Mouse (Mus musculus): ENCODE measurements around the gene Tia1. TPM values are rescaled to one million over a fixed set of nuclear protein-coding genes. Genes with fewer than 3 reads are reported as not detected.
"Not testable (repeated sequence)": the region's sequence is repeated elsewhere in the genome, so short reads cannot be mapped to it uniquely, and the experiment has no call there.

The Tia1 gene
- 10 to 100 TPM; 38.5 to 39.9 TPM for total RNA-seq (2021)
- long read RNA-seq, experiment 1, full-length matches to known transcripts: 27 of 36 reads
- long read RNA-seq, experiment 1, partial matches to known transcripts: 2 of 36 reads
- long read RNA-seq, experiment 1, other reads (novel, unspliced or antisense): 7 of 36 reads
- long read RNA-seq, experiment 2, full-length matches to known transcripts: 27 of 34 reads
- long read RNA-seq, experiment 2, partial matches to known transcripts: 1 of 34 reads
- long read RNA-seq, experiment 2, other reads (novel, unspliced or antisense): 6 of 34 reads

GRCm38 (mm10) chr6:86404100-86404861, at the start of gene Tia1:
Tia1 (plus strand) TSS chr6:86404219.
- DNase-seq: peak; percentile 97 to 98
- intact Hi-C loops (cut with DNase I): loop anchor here (5.0 kb wide), 1 partner anchor 277 kb away; no protein-coding TSS in a partner anchor

- DNase-seq: no peak
- intact Hi-C loops (cut with DNase I): no loop called here
Measured at GRCm38 (mm10) chr6:86354948-86355347, 49.1 kb upstream of the Tia1 start.

- intact Hi-C loops (cut with DNase I): no loop called here
- no peak for DNase-seq
Measured at GRCm38 (mm10) chr6:86356956-86357355, 47.1 kb upstream of the Tia1 start.

GRCm38 (mm10) chr6:86360691-86361090, 43.3 kb upstream of the Tia1 start:
- intact Hi-C loops (cut with DNase I): loop anchor here (5.0 kb wide), 3 partner anchors 163 to 338 kb away; partner anchors contain the start of gene Tgfa
- no peak for DNase-seq

- DNase-seq: no peak
- intact Hi-C loops (cut with DNase I): loop anchor here (5.0 kb wide), 3 partner anchors 164 to 339 kb away; partner anchors contain the start of gene Tgfa
Measured at GRCm38 (mm10) chr6:86361373-86361772, 42.6 kb upstream of the Tia1 start.

- DNase-seq: peak; percentile 74 to 86
- intact Hi-C loops (cut with DNase I): loop anchor here (1.0 to 5.0 kb wide), 5 partner anchors 32 to 342 kb away; partner anchors contain the start of genes Pcyox1 and Tgfa
Measured at GRCm38 (mm10) chr6:86364442-86365141, 39.4 kb upstream of the Tia1 start.

GRCm38 (mm10) chr6:86365371-86366124, 38.5 kb upstream of the Tia1 start, which contains the start of gene Fam136a:
Fam136a (plus strand) TSS chr6:86365646.
- intact Hi-C loops (cut with DNase I): loop anchor here (2.0 kb wide), 1 partner anchor 31 kb away; the partner anchor contains the start of gene Pcyox1
- DNase-seq: peak; percentile 96 to 97

GRCm38 (mm10) chr6:86366125-86366852, 37.7 kb upstream of the Tia1 start:
- peak; percentile 52 to 69 for DNase-seq
- intact Hi-C loops (cut with DNase I): no loop called here

- intact Hi-C loops (cut with DNase I): no loop called here
- no peak for DNase-seq
Measured at GRCm38 (mm10) chr6:86366853-86367249, 37.2 kb upstream of the Tia1 start.

- DNase-seq: no peak
- intact Hi-C loops (cut with DNase I): no loop called here
Measured at GRCm38 (mm10) chr6:86368479-86368878, 35.5 kb upstream of the Tia1 start.

- no peak for DNase-seq
- intact Hi-C loops (cut with DNase I): no loop called here
Measured at GRCm38 (mm10) chr6:86370093-86370713, 33.8 kb upstream of the Tia1 start.

- no peak for DNase-seq
- intact Hi-C loops (cut with DNase I): no loop called here
Measured at GRCm38 (mm10) chr6:86370764-86371339, 33.2 kb upstream of the Tia1 start, which contains the start of gene Snrpg. Snrpg (plus strand) TSS chr6:86371304.

GRCm38 (mm10) chr6:86371340-86371911, 32.6 kb upstream of the Tia1 start:
- DNase-seq: peak; percentile 94 to 97
- intact Hi-C loops (cut with DNase I): no loop called here

GRCm38 (mm10) chr6:86371950-86372516, 32.0 kb upstream of the Tia1 start:
- DNase-seq: no peak
- intact Hi-C loops (cut with DNase I): no loop called here

GRCm38 (mm10) chr6:86373556-86373955, 30.5 kb upstream of the Tia1 start:
- DNase-seq: no peak
- intact Hi-C loops (cut with DNase I): no loop called here

GRCm38 (mm10) chr6:86378341-86378740, 25.7 kb upstream of the Tia1 start:
- intact Hi-C loops (cut with DNase I): no loop called here
- DNase-seq: no peak

GRCm38 (mm10) chr6:86380112-86380511, 23.9 kb upstream of the Tia1 start:
- intact Hi-C loops (cut with DNase I); DNase-seq: not testable (repeated sequence)

- intact Hi-C loops (cut with DNase I): no loop called here
- no peak for DNase-seq
Measured at GRCm38 (mm10) chr6:86382551-86382950, 21.5 kb upstream of the Tia1 start.
